Mouse (Mus musculus) CH12.LX (cell line): Measurements from ENCODE around the gene Gm20388.

ENCODE experiments used
- CTCF ChIP-seq, 2 experiments: IDR thresholded peaks in 1 of 2; conservative IDR thresholded peaks in 1 of 2; 2 replicates each; pipeline ENCODE4 v1.5.1; 2011 to 2012; ENCODE audit warnings: low read depth in 2 of 2, low read length in 2 of 2, improper control_type of control experiment in 1 of 2, inconsistent platforms in 1 of 2, mild to moderate bottlenecking in 1 of 2, moderate library complexity in 1 of 2
- EP300 ChIP-seq: IDR thresholded peaks from 2 replicates; pipeline ENCODE4 v1.6.1; 2011; ENCODE audit warnings: low read length, improper control_type of control experiment
- ETS1 ChIP-seq: conservative IDR thresholded peaks from 2 replicates; pipeline ENCODE4 v1.6.1; 2012; ENCODE audit warnings: low read depth, mild to moderate bottlenecking, inconsistent platforms, low read length, improper control_type of control experiment, moderate library complexity
- HCFC1 ChIP-seq: IDR thresholded peaks from 2 replicates; pipeline ENCODE4 v1.6.1; 2012; ENCODE audit warnings: low read depth, mild to moderate bottlenecking, inconsistent platforms, low read length, improper control_type of control experiment
- JUND ChIP-seq: conservative IDR thresholded peaks from 2 replicates; pipeline ENCODE4 v1.6.1; 2011; ENCODE audit warnings: low read depth, low read length, improper control_type of control experiment
- MAFK ChIP-seq: IDR thresholded peaks from 2 replicates; pipeline ENCODE4 v1.6.1; 2011; ENCODE audit warnings: low read length, improper control_type of control experiment; ENCODE audit not compliant: insufficient replicate concordance
- PAX5 ChIP-seq: IDR thresholded peaks from 2 replicates; pipeline ENCODE4 v1.6.1; 2012; ENCODE audit warnings: low read length, inconsistent platforms, mixed read lengths
- POLR2A ChIP-seq: IDR thresholded peaks from 2 replicates; pipeline ENCODE4 v1.6.1; 2011; ENCODE audit warnings: low read depth, mild to moderate bottlenecking, improper control_type of control experiment, low read length
- SIN3A ChIP-seq: IDR thresholded peaks from 2 replicates; pipeline ENCODE4 v1.6.1; 2012; ENCODE audit warnings: low read length, improper control_type of control experiment, inconsistent platforms
- USF1 ChIP-seq: IDR thresholded peaks from 2 replicates; pipeline ENCODE4 v1.6.1; 2014; ENCODE audit warnings: low read depth, mild to moderate bottlenecking, inconsistent platforms, low read length, improper control_type of control experiment

- no peak for TF ChIP-seq USF1
- TF ChIP-seq EP300 = no peak
- TF ChIP-seq ETS1 = no peak
- no peak for TF ChIP-seq JUND
- no peak for TF ChIP-seq MAFK
- no peak for TF ChIP-seq PAX5
- TF ChIP-seq POLR2A = no peak
- no peak for TF ChIP-seq CTCF (conservative IDR thresholded peaks at IDR 0.05 in 1 of 2, IDR thresholded peaks at IDR 0.05 in 1 of 2; ENCODE audit: low read depth in 2 of 2, low read length in 2 of 2)
- TF ChIP-seq HCFC1 = no peak
- TF ChIP-seq SIN3A = no peak
Measured at GRCm38 (mm10) chr8:121400581-121400980, 1489.9 kb downstream of the Gm20388 start.
